Mouse (Mus musculus) left cerebral cortex, adult 9 months (tissue): ENCODE measurements at regions not wholly inside any gene's neighbourhood (a gene's known extent, or its start where the extent isn't known, plus 50 kb on each side); places are given as distances from the start of the nearest gene placed in this dataset.
A peak's percentile ranks its signal among the peaks of the same experiment; 100 is the strongest.

Experiments used
- DNase-seq, 2 experiments: peaks; one replicate each; pipeline ENCODE4 v3.0.0; 2022; ENCODE audit warnings: low spot score in 2 of 2

GRCm38 (mm10) chr2:117399487-117399886 lies 56.7 kb upstream of the Rasgrp1 start:
- DNase-seq: no peak

DNA sequence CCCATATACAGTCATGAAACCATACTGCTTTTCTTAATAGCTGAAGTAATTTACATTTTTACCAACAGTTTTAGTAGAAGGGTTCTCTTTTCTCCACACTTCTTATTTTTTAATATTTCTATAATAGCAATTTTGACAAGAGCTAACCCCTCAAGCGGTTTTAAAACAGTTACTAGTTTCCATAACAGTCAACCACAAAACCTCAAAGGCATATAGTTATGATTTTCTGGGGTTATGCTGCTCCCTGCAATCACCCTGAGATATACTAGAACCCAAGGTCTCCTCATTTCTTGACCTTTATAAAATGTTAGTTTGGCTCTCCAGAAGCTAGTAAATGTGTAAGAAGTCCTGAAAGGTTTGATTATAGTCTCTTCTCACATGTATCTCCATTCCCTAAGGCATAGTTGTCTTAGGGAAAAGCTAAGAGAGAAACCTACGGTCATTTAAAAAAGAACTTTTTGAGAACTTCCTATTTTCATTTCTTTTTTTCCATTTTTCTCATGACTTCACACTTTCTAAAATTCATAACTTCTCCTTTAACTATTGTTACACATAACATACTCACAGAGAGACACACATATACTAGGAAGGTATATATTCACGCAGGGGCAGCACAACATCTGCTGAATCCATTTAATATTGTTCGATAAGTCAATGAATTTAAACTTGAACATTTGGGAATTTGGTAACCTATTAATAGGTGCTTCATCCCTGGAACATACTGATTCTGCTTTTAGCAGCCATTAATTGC lies 60.8 kb upstream of the Rasgrp1 start:
- no peak for DNase-seq

DNA sequence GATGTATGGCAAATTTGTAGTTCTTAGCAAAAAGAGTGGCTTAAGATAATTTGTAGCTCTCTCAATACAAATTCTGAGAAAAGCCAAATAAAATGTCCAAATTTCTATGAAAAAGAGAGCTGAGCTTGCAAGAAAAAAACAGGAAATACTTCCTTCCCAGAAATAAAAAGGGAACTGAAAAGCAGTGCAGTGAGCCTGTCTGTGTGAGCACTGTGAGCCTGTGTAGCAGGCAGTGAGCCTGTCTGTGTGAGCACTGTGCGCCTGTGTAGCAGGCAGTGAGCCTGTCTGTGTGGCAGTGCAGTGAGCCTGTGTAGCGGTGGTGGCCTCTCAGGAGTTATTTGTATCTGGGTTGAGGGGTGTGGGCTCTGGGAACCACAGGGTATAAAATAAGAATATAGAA lies 62.7 kb upstream of the Rasgrp1 start:
- no peak for DNase-seq

DNA sequence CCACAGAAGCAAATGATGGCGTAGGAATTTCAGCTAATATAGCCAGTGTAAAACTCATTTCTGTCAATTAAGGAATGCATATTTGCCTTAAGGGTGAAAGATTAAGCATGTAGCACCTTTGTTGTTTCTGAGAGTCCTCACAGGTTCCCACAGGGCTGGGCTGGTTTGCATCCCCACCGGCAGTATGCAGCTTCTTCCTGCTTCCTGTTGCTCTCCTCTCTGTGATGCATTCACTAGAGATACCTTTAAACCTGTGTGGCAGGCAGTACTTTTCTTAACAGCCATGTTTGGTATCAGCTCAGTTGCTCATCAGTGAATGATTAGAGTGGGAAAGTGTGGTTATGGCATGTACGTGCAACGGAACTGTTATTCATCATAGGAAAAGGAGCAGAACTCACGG lies 65.4 kb upstream of the Rasgrp1 start:
- DNase-seq: no peak

DNA sequence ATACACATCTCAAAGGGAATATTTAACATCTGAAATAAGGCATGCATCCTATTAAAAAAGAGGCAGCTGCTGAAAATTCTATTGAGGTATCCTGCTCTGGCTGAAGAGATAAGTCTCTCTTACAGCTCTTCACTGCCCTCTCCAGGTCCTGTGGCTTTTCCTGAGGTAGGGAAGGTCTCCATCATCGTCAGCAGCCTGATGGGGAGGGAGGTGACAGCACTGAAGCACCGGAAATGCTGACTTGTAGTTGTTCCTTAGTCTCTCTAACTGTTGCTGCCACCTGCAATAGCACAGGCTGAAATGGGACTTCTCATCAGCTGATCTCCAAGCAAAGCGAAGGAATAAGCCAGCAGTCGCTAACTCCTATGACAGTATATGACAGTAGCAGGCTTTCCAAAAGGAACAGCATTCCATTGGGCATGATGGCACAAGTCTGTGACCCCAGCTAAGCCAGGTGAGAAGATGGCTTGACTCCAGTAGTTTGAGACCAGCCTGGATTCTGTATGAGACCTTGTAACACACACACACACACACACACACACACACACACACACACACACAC lies 69.3 kb upstream of the Rasgrp1 start:
- peak in 1 of 2 experiments; percentile 42 for DNase-seq

- peak; percentile 47 to 48 for DNase-seq
Observed at GRCm38 (mm10) chr2:117417229-117417970, 74.6 kb upstream of the Rasgrp1 start.

- no peak for DNase-seq
Observed at GRCm38 (mm10) chr2:117418121-117418615, 75.4 kb upstream of the Rasgrp1 start.

GRCm38 (mm10) chr2:117418711-117419110 lies 75.9 kb upstream of the Rasgrp1 start:
- DNase-seq: no peak

DNA sequence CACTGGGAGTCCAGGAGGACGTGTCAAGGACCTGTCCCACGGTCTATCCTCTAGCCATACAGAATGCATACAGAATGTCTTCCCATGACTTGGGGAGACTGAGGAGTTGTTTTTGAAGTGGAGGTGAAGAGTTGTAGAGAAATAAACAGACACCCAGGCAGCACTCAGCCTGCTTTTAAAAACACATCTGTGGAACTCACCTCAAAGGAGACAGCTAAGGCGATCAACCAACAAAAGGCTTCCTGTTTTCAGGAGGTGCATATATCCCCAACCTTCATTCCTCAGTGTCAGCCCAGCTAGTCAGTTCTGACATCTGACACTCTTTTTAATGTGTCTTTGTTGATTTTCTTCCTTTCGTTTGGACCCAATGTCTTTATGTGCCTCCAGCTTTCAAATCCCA lies 78.6 kb upstream of the Rasgrp1 start:
- DNase-seq: no peak

DNA sequence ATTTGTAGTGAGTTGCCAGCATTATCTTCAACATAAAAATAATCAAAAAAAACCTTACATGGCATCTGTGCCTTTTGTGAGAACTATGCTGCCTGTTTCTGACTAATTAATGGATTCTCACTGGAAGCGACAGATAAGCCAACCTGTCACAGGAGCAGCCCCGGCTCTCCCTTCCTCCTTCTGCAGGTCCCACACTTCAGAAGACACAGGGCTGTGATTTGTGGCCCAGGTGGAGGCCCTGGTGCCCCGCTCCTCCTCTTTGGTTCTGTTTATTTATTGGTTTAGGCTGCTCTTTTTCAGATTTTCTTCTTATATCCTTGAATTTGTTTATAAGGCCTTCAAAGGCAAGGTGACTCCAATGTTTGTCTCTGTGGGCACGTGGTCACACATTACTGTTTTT lies 80.0 kb upstream of the Rasgrp1 start:
- no peak for DNase-seq

DNA sequence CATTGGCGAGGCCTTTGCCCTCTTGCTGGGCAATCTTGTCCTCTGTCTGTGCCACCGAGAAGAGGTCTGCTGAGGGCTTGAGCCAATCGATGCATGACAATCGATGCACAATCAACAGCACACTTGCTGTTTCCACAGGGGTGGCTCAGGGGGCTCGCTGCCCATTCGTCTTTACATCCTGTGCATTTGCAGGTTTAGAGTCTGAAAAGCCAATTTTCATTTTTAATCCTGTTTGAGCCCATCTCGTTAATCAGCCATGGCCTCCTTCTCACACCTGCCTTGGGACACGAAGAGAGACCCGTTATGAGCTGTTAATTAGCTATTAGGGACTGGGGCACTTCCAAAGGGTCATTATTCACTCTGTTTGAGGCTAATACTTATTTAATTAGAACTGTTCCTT lies 86.4 kb upstream of the Rasgrp1 start:
- DNase-seq: no peak

GRCm38 (mm10) chr2:117432010-117432409 lies 89.2 kb upstream of the Rasgrp1 start:
- peak; percentile 67 to 87 for DNase-seq

GRCm38 (mm10) chr2:117432923-117433322 lies 90.1 kb upstream of the Rasgrp1 start:
- DNase-seq: no peak

DNA sequence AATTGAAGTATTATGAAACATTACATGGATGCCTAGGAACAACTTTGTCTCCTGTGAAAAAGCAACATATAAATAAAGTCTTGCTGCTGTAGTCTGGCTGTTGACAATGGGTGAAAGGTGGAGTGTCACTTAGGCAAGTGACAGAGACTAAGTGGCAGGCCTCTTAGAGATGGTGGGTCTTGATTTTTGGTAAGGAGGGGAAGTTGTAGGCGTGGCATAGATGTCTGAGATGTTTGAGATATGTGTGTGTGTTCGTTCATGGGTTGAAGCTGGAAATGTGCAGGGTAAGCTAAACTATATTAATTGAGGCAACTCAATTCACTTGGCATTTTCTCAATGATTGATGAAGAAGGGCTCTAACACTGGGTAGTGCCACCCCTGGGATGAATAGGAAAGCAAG lies 90.7 kb upstream of the Rasgrp1 start:
- no peak for DNase-seq

- DNase-seq: no peak
Observed at GRCm38 (mm10) chr2:117438079-117438478, 95.3 kb upstream of the Rasgrp1 start.

DNA sequence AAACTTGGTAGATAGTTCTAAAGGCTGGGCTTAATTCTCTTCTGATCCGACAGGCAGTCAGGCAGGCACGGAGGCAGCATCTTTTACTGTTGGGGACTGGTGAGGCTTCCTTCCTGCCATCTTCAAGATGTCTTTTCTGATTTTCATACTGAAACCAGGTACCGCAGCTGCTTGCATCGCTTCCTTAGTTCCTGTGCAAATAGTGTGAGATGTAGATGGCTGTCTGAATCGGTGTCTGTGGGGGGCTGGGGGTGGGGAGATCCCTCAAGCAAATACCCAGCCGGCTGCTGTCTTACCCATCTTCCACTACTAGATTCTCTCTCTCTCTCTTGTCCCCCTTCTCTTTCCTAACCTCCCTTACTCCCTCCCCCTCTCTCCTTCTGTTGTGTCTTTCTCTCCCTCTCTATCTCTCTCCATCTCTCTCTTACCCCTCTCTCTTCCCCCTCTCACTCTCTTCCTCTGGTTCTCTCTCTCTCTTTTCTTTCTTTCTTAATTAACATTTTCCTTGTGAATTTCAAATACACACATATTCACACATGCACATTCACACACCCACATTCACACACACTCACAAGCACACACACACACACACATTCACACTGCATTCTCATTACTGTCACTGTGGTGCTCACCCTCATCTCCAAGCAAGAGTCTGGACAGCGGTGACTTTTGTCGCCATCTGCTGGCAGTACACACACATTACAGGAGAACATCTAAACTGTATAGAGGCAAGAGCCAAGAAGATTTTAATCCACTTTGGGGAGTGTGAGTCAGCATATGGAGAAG lies 96.0 kb upstream of the Rasgrp1 start:
- DNase-seq: peak; percentile 73 to 89

GRCm38 (mm10) chr2:117439372-117440183 lies 96.8 kb upstream of the Rasgrp1 start:
- DNase-seq: no peak

DNA sequence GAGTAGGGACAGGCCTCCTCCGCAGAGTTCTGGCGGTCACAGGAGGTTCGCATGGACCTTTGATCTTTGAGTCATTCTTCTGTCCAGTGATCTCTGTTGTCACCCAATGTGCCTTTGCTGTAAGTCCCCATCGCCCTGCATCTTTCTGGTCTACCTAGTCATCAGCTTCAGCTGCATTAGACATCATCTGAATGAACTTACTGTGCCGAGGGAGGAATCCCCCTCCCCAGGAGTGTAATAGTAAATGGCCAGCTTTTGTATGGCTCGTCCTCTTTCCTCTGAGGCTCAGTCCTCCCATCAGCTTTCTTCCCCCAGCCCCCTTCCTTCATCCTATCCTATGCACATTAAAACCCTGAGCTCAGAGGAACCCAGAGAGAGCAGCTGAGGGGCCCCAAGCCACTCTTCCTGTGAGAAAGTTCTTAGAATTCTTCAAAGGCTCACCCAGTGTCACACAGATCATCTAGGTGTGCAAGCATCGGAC lies 98.0 kb upstream of the Rasgrp1 start:
- DNase-seq: no peak

GRCm38 (mm10) chr2:117442862-117443261 lies 100.1 kb upstream of the Rasgrp1 start:
- no peak for DNase-seq

DNA sequence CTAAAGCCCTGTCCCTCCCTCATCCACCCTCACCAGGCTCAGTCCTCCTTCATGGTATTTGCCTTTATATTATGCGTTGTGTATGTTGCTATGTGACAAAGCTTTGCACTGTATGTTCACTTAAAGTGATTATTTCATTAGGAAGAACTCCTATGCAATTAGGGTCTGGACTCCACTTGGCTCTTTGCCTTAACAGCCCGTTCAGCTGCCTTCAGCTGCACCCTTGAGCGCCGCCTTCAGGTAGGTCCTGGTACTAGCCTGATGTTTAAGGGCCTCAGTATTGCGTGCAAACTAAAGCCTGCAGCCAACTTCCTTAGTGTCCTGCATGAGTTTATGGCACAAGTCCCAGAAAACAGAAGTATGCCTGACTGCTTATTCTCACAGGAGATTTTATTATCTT lies 101.9 kb upstream of the Rasgrp1 start:
- no peak for DNase-seq

DNA sequence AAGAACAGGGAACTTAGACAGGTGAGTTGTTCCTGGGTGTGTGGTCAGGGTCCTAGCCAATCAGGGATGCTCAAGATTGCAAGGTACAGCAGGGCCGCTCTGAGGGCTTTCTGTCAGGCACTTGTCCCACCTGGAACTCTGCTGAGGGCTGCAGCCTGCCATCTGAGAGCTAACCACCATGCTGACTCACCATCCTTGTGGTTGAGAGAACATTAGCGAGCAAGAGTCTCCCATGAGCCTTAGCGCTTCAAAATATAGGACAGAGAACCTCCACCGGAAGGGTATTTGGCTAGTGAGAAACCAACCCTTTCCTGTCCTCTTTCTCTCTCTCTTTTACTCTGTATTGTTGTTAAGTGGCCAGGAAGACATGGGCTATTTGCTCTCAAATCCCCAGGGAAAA lies 104.1 kb upstream of the Rasgrp1 start:
- no peak for DNase-seq
